Mouse (Mus musculus): Measurements from ENCODE around the gene Cnp.
A peak's percentile ranks its signal among the peaks of the same experiment; 100 is the strongest.

The Cnp gene

DNA sequence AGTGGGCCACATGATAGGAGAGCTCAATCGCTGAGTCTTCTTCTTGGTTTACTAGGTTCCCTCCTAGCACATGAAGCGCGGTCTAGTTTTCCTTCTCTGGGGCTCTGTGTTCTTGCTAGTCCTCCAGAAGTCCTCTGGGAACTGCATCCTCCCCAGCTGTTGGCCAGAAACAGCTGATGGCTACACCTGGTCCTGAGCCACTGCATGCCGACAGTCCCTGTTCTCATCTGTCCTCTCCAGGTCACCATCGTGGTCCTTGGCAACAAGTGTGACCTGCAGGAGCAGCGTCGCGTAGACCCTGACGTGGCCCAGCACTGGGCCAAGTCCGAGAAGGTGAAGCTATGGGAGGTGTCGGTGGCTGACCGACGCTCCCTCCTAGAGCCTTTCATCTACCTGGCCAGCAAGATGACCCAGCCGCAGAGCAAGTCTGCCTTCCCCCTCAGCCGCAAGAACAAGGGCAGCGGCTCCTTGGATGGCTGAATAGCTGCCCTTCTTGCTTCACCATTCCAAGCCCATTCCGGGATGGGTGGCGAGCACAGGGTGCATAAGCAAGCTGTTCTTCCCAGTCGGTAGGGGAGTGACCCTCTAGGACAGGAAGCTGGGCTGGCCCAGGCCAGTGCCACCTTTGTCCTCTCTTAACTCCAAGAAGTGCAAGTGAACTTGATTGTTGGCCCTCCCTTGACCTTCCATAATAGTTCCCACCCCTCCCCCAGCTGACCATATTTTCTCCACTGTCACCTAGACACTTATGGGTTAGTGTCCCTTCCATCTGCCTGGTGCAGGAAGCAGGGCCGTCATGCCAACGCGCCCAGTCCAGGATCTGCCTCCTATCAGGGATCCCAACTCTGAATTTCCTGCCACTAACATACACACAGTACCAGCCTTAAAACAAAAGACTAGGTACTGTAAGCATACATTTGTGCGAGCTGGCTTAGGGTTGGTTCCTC lies 51.3 kb downstream of the Cnp start:
- no peak for DNase-seq

DNA sequence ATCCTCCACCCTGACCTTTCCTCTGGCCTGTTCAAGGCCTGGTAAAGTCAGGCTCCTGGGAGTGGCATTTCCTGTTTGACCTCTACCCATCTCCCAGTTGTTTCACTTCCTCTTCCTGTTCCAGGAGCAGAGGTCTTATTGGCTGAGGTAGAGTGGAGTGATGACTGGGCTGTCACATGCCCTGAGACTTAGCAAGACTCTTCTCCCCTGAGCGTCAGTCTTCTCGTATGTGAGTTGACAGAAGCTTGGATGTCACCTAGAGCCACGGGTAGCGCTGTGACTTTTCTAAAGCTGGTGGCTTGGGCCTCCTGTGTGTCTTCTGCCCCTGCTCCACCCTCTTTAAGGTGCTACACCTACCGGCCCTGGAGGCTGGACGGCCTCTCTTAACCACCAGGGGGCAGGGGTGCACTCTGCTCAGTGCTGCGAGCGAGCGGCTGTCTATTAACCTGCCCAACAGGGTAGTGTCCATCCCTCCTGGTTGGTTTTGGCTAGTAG lies 52.0 kb downstream of the Cnp start:
- peak; percentile 55 for DNase-seq

DNA sequence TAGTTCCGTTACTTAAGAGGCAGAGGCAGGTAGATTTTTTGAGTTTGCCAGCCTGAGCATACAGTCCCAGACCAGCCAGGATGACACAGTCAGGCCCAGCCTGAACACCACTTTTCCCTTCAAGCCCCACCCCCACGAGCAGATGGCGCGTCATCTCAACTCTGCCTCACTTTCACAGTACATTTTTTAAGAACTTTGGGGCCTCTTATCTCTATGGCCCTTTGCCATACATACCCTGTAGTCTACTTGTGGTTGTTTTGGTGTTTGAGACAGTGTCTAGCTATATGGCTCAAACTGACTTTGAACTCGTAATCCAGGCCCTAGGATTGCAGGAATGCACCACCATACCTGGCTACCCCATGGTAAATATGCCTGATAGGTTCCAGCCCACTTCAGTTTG lies 53.4 kb downstream of the Cnp start:
- no peak for DNase-seq

DNA sequence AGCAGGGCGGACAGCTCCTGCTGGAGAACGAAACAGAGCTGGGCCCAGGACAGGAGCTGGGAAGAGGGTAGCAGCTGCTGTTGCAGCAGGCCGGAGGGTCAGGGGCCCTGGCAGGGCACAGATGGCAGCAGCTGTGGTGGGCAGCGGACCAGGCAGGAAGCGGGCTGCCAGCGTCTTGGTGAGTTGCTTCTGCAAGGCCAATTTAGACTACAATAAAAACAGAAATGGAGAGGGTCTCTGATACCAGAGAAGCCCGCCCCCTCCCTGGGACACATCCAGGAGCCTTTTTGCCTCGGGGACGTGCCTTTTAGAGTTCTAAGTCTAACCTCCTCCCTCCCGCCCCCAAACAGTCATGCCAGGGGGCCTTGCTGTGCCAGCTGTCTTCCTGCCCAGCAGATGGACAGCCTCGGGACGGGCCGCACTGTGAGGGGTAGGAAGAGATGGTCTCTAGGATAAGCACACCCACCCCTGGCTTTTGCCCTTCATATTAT lies 54.2 kb downstream of the Cnp start:
- DNase-seq = no peak

DNA sequence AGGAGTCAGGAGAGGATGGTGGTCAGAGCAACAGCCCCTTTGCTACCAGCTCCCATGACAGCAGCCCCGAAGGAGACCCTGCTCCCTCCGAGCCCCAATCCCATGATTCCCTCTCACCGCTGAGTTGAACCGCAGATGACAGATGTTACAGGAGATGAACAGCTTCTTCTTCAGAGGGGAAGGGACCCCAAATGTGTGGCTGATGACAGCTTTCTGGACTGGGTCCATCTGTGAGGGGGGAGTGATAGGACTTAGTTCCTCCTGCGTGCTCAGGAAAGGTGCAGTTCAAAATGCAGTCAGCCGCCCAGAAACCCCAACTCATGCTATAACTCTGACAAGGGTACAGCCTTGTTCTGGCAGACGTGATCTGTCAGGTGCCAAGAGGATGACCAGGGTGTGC lies 59.8 kb downstream of the Cnp start:
- no peak for DNase-seq

DNA sequence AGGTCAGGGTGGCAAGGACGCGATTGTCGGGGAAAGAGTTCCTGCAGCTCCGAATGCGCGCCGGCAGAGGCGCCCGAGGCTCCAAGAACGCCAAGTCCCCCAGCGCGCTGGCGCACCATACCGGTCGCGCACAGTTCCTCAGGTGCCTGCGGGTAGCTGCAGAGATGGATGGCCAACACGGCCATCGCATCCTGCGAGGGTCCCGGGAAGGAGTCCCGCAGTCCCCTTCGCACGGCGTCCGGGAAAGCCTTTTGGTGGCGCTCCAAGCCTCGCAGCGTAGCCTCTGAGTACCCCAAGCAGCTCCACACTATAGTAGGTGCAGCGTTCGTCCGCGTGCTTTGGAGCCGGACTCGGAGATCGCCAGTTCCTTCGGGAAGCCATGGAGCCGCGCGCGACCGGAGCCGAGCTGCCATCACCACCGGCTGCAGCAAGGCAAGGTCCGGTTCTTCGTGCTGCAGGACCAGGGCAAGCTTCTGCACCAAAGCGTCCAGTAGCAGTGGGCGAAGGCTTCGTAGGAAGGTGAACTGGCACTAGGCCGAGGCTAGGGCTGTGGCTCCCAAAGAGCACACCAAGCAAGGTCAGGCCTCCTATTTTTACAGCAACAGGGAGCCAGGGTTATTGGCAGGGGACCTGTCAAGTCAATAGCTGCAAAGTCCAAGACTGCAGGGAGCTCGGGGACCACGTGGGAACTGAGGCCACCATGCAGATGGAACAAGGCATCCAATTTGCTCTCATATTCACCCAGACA lies 65.6 kb downstream of the Cnp start:
- peak; percentile 66 for DNase-seq

All from right cerebral cortex, adult 18-20 months (tissue).